Mouse (Mus musculus): ENCODE data around the gene Adgrg1. TPM values are rescaled to one million over a fixed set of nuclear protein-coding genes. Genes with fewer than 3 reads are reported as not detected.

Gene Adgrg1
- total RNA-seq, 2 experiments from 2014 or later, result 122 to 128 TPM

- intact Hi-C loops (cut with DNase I), result no loop called here
- no peak for DNase-seq (ENCODE audit: extremely low spot score in 1 of 2, low spot score in 2 of 2)
These were observed 85.4 kb downstream of the Adgrg1 start for GRCm38 (mm10) chr8:95059812-95060533.

Other genes starting within 250 kb of the Adgrg1 start
- gene Ccl22, start 229.2 kb upstream of the Adgrg1 start, total RNA-seq (2021), result under 1 TPM; 0.15 to 0.26 TPM
- 100 to 1,000 TPM; 417 to 438 TPM for gene Cx3cl1, start 202.7 kb upstream of the Adgrg1 start, total RNA-seq (2021)
- gene Ccl17, start 164.3 kb upstream of the Adgrg1 start, total RNA-seq (2021), result 10 to 100 TPM; 10.8 to 12.3 TPM
- gene Coq9, start 136.4 kb upstream of the Adgrg1 start, total RNA-seq (2021), result 10 to 100 TPM; 58.7 to 62.1 TPM
- gene Ciapin1, start 136.4 kb upstream of the Adgrg1 start, total RNA-seq (2021), result 10 to 100 TPM; 75.8 to 82.3 TPM
- 10 to 100 TPM; 50.9 to 55.1 TPM for gene Polr2c, start 117.3 kb upstream of the Adgrg1 start, total RNA-seq (2021)
- gene Dok4, start 98.4 kb upstream of the Adgrg1 start, total RNA-seq (2021), result 10 to 100 TPM; 74.9 to 79.5 TPM
- 1 to 10 TPM; 2.6 to 3.3 TPM for gene Ccdc102a, start 56.7 kb upstream of the Adgrg1 start, total RNA-seq (2021)
- gene Adgrg5, start 51.1 kb upstream of the Adgrg1 start, total RNA-seq (2021), result not detected
- under 1 TPM; 0.22 to 0.32 TPM for gene Adgrg3, start 42.9 kb downstream of the Adgrg1 start, total RNA-seq (2021)
- gene Drc7, start 80.4 kb downstream of the Adgrg1 start, total RNA-seq (2021), result 1 to 10 TPM in 1 of 2 experiments, under 1 TPM in 1; 0.86 to 1.6 TPM
- gene Katnb1, start 106.4 kb downstream of the Adgrg1 start, total RNA-seq (2021), result 10 to 100 TPM; 40.9 to 45.3 TPM
- gene Kifc3, start 228.1 kb downstream of the Adgrg1 start, total RNA-seq (2021), result 10 to 100 TPM; 56.2 to 58.6 TPM